Mouse (Mus musculus) liver, embryonic 12.5 days (tissue): ENCODE measurements around the gene Tmem178b. TPM values are rescaled to one million over a fixed set of nuclear protein-coding genes. Genes with fewer than 3 reads are reported as not detected.

Experiments used
- ATAC-seq: fragments of 200-750 bp; cut with Nextera tagmentation; 2 replicates; pipeline ENCODE4 v1.8.0; 2017; ENCODE audit warnings: moderate number of reproducible peaks, mild to moderate bottlenecking, moderate library complexity
- H3K27ac ChIP-seq: fragments of 300-500 bp; sonication (generic); 2 replicates; pipeline ENCODE4 v1.5.1; 2016; ENCODE audit warnings: mild to moderate bottlenecking
- H3K27me3 ChIP-seq: fragments of 300-500 bp; sonication (generic); replicated peaks from 2 replicates; pipeline ENCODE4 v1.6.1; 2016; ENCODE audit warnings: mild to moderate bottlenecking, moderate library complexity
- H3K36me3 ChIP-seq: fragments of 300-500 bp; sonication (generic); 2 replicates; pipeline ENCODE4 v1.6.1; 2016; ENCODE audit warnings: mild to moderate bottlenecking, moderate library complexity
- H3K4me1 ChIP-seq: fragments of 300-500 bp; sonication (generic); 2 replicates; pipeline ENCODE4 v1.6.1; 2016
- H3K4me2 ChIP-seq: fragments of 300-500 bp; sonication (generic); 2 replicates; pipeline ENCODE4 v1.6.1; 2016; ENCODE audit warnings: mild to moderate bottlenecking, moderate library complexity
- H3K4me3 ChIP-seq: fragments of 300-500 bp; sonication (generic); 2 replicates; pipeline ENCODE4 v1.5.1; 2016; ENCODE audit warnings: mild to moderate bottlenecking, moderate library complexity
- H3K9ac ChIP-seq: fragments of 300-500 bp; sonication (generic); 2 replicates; pipeline ENCODE4 v1.6.1; 2016; ENCODE audit warnings: mild to moderate bottlenecking, moderate library complexity
- H3K9me3 ChIP-seq: fragments of 300-500 bp; sonication (generic); replicated peaks from 2 replicates; pipeline ENCODE4 v1.6.1; 2016; ENCODE audit warnings: mild to moderate bottlenecking, moderate library complexity
- WGBS: fragments of 180-500 bp; shearing (Covaris S2); methylation state at CpG from one replicate; pipeline ENCODE4 v1.1.7; 2016; ENCODE audit not compliant: insufficient replicate concordance; 5-methylcytosine and 5-hydroxymethylcytosine counted together
- polyA plus RNA-seq: library from polyadenylated mRNA; unstranded; fragments of >200 nt; fragmentation: Nextera tagmentation; extraction: Ambion mirVana; gene quantifications from 2 replicates; pipeline ENCODE4 v1.2.1, GENCODE M21; 2016

Gene Tmem178b
- polyA plus RNA-seq, 1 experiment from 2014 or later, result not detected

- Histone ChIP-seq H3K9ac (no peak overlapping the region), H3K36me3 (no peaks in the 10 kb centered on the region), H3K9me3 (0 out of 2 replicates have a peak, but pooled peaks cover 4% of the 10 kb centered on the region), H3K4me3 (no peak overlapping the region), H3K4me2 (no peak overlapping the region), H3K27ac (no peak overlapping the region), H3K27me3 (no peaks in the 10 kb centered on the region), H3K4me1 (no peaks in the 10 kb centered on the region)
- 76% methylated on average over 6 of the region's 6 CpGs for WGBS
- no peak for ATAC-seq
These were observed 195.4 kb downstream of the Tmem178b start for GRCm38 (mm10) chr6:40068467-40068866.

DNA sequence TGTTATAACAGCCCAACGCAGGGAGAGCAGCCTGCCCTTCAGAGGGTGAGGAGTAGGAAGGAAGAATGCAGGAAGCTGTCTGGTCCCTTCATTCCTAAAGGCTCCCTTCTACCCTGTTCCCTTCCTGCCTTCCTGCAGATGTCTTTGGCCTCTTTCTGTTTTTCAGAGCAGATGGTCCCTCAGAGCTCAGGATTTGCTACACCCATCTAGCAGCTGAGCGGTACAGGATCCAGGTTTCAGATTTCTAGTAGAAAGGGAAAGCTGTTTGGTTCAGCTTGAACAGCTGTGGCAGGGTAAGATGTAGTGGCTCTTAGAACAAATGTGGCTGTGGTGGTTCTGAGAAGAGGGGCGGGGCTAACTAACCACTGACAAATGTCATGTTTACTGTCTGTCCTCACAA lies 197.9 kb downstream of the Tmem178b start:
- ATAC-seq, result no peak
- 42% methylated on average over 3 of the region's 3 CpGs for WGBS
- Histone ChIP-seq H3K9ac (no peak overlapping the region), H3K4me2 (no peak overlapping the region), H3K27ac (no peak overlapping the region), H3K9me3 (0 out of 2 replicates have a peak, but pooled peaks cover 4% of the 10 kb centered on the region), H3K4me1 (no peaks in the 10 kb centered on the region), H3K36me3 (no peaks in the 10 kb centered on the region), H3K4me3 (no peak overlapping the region), H3K27me3 (no peaks in the 10 kb centered on the region)

GRCm38 (mm10) chr6:40076089-40076488 lies 203.0 kb downstream of the Tmem178b start:
- Histone ChIP-seq H3K36me3 (no peaks in the 10 kb centered on the region), H3K27me3 (no peaks in the 10 kb centered on the region), H3K4me2 (no peak overlapping the region), H3K27ac (no peak overlapping the region), H3K9ac (no peak overlapping the region), H3K4me3 (no peak overlapping the region), H3K4me1 (no peaks in the 10 kb centered on the region), H3K9me3 (no peaks in the 10 kb centered on the region)
- WGBS, result 13% methylated on average over 1 of the region's 1 CpGs
- no peak for ATAC-seq

DNA sequence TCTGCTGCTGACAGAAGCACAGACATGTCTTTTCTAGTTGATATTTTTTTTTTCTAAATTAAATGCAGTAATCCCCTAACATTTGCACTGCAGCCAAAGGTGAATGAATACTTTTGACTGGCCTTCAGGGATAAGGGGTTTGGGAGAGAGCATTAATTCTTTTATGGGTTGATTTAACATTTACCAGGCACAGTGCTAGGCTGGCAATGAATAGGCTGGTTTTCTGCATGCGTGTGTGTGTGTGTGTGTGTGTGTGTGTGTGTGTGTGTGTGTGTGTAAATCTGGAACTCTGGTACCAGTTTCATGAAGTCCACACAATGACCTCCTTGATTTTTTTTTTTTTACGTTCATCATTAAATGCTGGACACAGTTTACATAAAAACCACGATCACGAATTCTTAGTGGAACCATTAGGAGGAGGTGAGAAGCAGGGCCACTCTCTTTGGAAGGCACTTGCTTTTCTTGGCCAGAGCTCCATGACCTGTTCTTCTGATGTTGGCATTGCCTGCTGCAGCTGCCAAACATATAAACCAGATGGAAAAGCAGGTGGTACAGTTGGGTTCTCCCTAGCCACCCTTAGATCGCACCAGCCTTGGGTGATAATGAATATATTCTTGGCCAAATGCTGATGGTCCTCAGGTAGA lies 203.7 kb downstream of the Tmem178b start:
- H3K27ac ChIP-seq, result no peak overlapping the region
- 73% methylated on average over 5 of the region's 5 CpGs for WGBS
- no peak overlapping the region for H3K9ac ChIP-seq
- H3K27me3 ChIP-seq, result no peaks in the 10 kb centered on the region
- ATAC-seq, result no peak
- H3K4me2 ChIP-seq, result no peak overlapping the region
- no peaks in the 10 kb centered on the region for H3K4me1 ChIP-seq
- H3K9me3 ChIP-seq, result no peaks in the 10 kb centered on the region
- H3K36me3 ChIP-seq, result no peaks in the 10 kb centered on the region
- H3K4me3 ChIP-seq, result no peak overlapping the region

GRCm38 (mm10) chr6:40078353-40078752 lies 205.3 kb downstream of the Tmem178b start:
- Histone ChIP-seq H3K4me1 (no peaks in the 10 kb centered on the region), H3K9ac (no peak overlapping the region), H3K27ac (no peak overlapping the region), H3K4me2 (no peak overlapping the region), H3K4me3 (no peak overlapping the region), H3K36me3 (no peaks in the 10 kb centered on the region), H3K9me3 (no peaks in the 10 kb centered on the region), H3K27me3 (no peaks in the 10 kb centered on the region)
- no peak for ATAC-seq
- WGBS, result 59% methylated on average over 3 of the region's 3 CpGs

- ATAC-seq, result no peak
- H3K36me3 ChIP-seq, result no peaks in the 10 kb centered on the region
- H3K4me2 ChIP-seq, result no peak overlapping the region
- no peaks in the 10 kb centered on the region for H3K4me1 ChIP-seq
- H3K9ac ChIP-seq, result no peak overlapping the region
- H3K9me3 ChIP-seq, result no peaks in the 10 kb centered on the region
- WGBS, result 65% methylated on average over 3 of the region's 3 CpGs
- no peak overlapping the region for H3K27ac ChIP-seq
- no peak overlapping the region for H3K4me3 ChIP-seq
- H3K27me3 ChIP-seq, result no peaks in the 10 kb centered on the region
These were observed 210.7 kb downstream of the Tmem178b start for GRCm38 (mm10) chr6:40083726-40084125.

- Histone ChIP-seq H3K9ac (no peak overlapping the region), H3K4me3 (no peak overlapping the region), H3K36me3 (no peaks in the 10 kb centered on the region), H3K27me3 (no peaks in the 10 kb centered on the region), H3K4me2 (no peak overlapping the region), H3K27ac (no peak overlapping the region), H3K4me1 (no peaks in the 10 kb centered on the region), H3K9me3 (no peaks in the 10 kb centered on the region)
- 33% methylated on average over 5 of the region's 5 CpGs for WGBS
- ATAC-seq, result no peak
These were observed 218.2 kb downstream of the Tmem178b start for GRCm38 (mm10) chr6:40091250-40091651.

DNA sequence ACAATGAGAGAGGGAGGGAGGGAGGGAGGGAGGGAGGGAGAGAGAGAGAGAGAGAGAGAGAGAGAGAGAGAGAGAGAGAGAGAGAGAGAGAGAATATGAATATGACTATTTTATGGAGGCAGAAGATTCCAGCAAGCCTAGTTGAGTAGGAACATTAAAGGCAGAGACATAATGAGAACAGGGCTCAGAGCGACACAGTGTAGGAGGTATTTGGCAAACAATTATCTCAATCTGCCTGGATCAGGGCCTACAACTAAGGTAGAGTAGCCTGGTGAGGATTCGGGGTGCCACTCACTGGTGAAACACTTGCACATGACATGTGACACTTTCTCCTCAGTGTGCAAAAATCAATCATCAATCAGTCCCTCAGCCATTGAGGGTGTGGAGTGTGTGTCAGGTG lies 225.4 kb downstream of the Tmem178b start:
- H3K36me3 ChIP-seq, result no peaks in the 10 kb centered on the region

DNA sequence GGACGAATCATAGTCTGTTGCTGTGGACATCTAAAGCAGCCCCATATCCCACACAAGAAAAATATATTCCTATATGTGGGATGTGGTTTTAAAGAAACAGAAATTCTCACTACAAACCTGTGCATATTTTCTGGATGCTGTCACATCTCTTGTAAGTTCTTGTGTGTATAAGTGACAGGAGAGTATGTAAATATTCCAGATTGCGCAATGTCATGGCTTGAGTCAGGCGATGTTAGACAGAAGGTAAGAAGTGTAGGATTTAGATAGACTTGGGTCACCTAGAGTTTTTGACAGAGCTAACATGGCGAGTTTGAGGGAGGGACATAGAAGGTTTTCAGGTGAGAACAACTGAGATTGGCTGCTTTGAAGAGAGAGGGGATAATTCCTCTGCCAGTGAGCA lies 228.7 kb downstream of the Tmem178b start:
- H3K9ac ChIP-seq, result no peak overlapping the region
- H3K9me3 ChIP-seq, result no peaks in the 10 kb centered on the region
- H3K27me3 ChIP-seq, result no peaks in the 10 kb centered on the region
- no peaks in the 10 kb centered on the region for H3K4me1 ChIP-seq
- WGBS, result 60% methylated on average over 4 of the region's 4 CpGs
- ATAC-seq, result no peak
- no peak overlapping the region for H3K4me3 ChIP-seq
- no peak overlapping the region for H3K27ac ChIP-seq
- no peak overlapping the region for H3K4me2 ChIP-seq
- no peaks in the 10 kb centered on the region for H3K36me3 ChIP-seq

More for the DNA sequence above, 225.4 kb downstream of the Tmem178b start:
- Histone ChIP-seq H3K27me3 (no peaks in the 10 kb centered on the region), H3K27ac (no peak overlapping the region), H3K4me2 (no peak overlapping the region), H3K9ac (no peak overlapping the region), H3K4me3 (no peak overlapping the region), H3K9me3 (no peaks in the 10 kb centered on the region), H3K4me1 (no peaks in the 10 kb centered on the region)
- no peak for ATAC-seq
- WGBS, result 49% methylated on average over 2 of the region's 2 CpGs

GRCm38 (mm10) chr6:40102863-40103262 lies 229.8 kb downstream of the Tmem178b start:
- Histone ChIP-seq H3K27ac (no peak overlapping the region), H3K4me1 (no peaks in the 10 kb centered on the region), H3K4me2 (no peak overlapping the region), H3K9ac (no peak overlapping the region), H3K9me3 (no peaks in the 10 kb centered on the region), H3K4me3 (no peak overlapping the region), H3K36me3 (no peaks in the 10 kb centered on the region), H3K27me3 (no peaks in the 10 kb centered on the region)
- no peak for ATAC-seq
- WGBS, result 71% methylated on average over 4 of the region's 4 CpGs

DNA sequence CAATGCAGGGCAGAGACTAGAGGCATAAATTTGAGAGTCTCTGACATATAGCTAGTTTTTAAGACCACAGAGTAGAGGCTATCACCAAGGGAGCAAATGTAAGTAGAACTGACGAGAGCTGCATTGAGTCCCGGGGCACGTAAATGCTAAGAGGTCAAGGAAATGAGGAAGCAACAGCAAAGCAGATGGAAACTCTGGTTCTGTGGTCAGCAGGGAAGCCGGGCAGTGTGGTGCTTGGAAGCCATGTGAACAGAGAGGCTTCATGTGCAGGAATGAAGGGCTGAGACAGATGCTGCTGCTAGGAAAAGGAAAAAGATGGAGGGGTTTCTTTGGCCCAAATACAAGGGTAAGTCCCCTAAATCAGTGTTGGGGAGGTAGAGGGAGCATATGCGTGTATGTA lies 237.0 kb downstream of the Tmem178b start:
- 30% methylated on average over 5 of the region's 5 CpGs for WGBS

DNA sequence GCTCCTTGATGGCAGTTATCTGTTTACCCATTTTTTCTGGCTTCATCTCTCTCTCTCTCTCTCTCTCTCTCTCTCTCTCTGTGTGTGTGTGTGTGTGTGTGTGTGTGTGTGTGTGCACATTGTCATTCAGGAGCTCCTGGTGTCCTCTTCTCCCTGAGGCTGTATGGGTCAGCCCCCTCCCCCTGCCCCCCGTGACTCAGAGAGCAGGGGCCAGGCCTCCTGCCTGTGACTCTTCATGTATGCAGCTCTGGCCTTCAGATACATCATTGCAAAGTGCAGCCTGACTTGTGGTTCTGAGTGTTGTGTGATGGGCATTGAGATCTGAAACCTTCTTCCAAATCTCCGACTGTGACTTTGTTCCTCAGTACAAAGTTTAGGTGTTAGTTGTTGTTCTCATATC lies 237.7 kb downstream of the Tmem178b start:
- no peak overlapping the region for H3K9ac ChIP-seq
- ATAC-seq, result no peak
- no peaks in the 10 kb centered on the region for H3K4me1 ChIP-seq
- no peak overlapping the region for H3K4me3 ChIP-seq
- no peaks in the 10 kb centered on the region for H3K9me3 ChIP-seq
- WGBS, result 77% methylated on average over 2 of the region's 2 CpGs
- H3K27ac ChIP-seq, result no peak overlapping the region
- no peak overlapping the region for H3K4me2 ChIP-seq
- H3K27me3 ChIP-seq, result no peaks in the 10 kb centered on the region
- H3K36me3 ChIP-seq, result no peaks in the 10 kb centered on the region

More for the DNA sequence above, 237.0 kb downstream of the Tmem178b start:
- Histone ChIP-seq H3K4me2 (no peak overlapping the region), H3K9me3 (no peaks in the 10 kb centered on the region), H3K27me3 (no peaks in the 10 kb centered on the region), H3K4me3 (no peak overlapping the region), H3K36me3 (no peaks in the 10 kb centered on the region), H3K27ac (no peak overlapping the region), H3K4me1 (no peaks in the 10 kb centered on the region), H3K9ac (no peak overlapping the region)
- no peak for ATAC-seq

DNA sequence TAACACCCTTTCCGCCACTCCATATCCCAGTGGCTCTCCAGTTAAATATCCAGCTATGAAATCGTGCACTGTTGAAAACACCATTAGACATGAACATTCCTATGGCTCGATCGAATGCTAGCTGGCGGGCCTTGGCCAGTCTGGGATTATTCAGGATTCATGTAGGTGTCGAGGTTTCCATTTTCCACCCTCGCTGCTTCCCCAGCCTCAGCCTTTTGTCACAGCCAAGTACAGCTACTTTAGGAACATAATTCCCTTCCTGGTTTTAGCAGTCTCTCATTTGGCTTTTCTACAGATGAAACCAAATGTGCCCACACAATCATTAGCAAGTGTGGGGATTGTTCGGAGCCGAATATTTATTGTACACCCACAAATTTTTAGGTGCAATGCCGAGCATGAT lies 239.4 kb downstream of the Tmem178b start:
- Histone ChIP-seq H3K27me3 (no peaks in the 10 kb centered on the region), H3K4me3 (no peak overlapping the region), H3K36me3 (no peaks in the 10 kb centered on the region), H3K4me2 (no peak overlapping the region), H3K27ac (no peak overlapping the region), H3K9ac (no peak overlapping the region), H3K4me1 (no peaks in the 10 kb centered on the region), H3K9me3 (no peaks in the 10 kb centered on the region)
- no peak for ATAC-seq
- WGBS, result 71% methylated on average over 10 of the region's 10 CpGs
